Mouse (Mus musculus) neural tube, embryonic 12.5 days (tissue): ENCODE results near the gene Gm20388. TPM values are rescaled to one million over a fixed set of nuclear protein-coding genes. Genes with fewer than 3 reads are reported as not detected.

ENCODE experiments used
- ATAC-seq: fragments of 200-750 bp; cut with Nextera tagmentation; 2 replicates; pipeline ENCODE4 v1.8.0; 2017; ENCODE audit warnings: low read depth, mild to moderate bottlenecking, moderate TSS enrichment, moderate library complexity; ENCODE audit not compliant: low FRiP score
- H3K27ac ChIP-seq: fragments of 300-500 bp; sonication (generic); 2 replicates; pipeline ENCODE4 v1.5.1; 2016
- H3K27me3 ChIP-seq: fragments of 300-500 bp; sonication (generic); replicated peaks from 2 replicates; pipeline ENCODE4 v1.6.1; 2016; ENCODE audit warnings: mild to moderate bottlenecking
- H3K36me3 ChIP-seq: fragments of 300-500 bp; sonication (generic); 2 replicates; pipeline ENCODE4 v1.6.1; 2016; ENCODE audit warnings: mild to moderate bottlenecking
- H3K4me1 ChIP-seq: fragments of 300-500 bp; sonication (generic); 2 replicates; pipeline ENCODE4 v1.6.1; 2016
- H3K4me2 ChIP-seq: fragments of 300-500 bp; sonication (generic); replicated peaks from 2 replicates; pipeline ENCODE4 v1.6.1; 2016; ENCODE audit warnings: mild to moderate bottlenecking
- H3K4me3 ChIP-seq: fragments of 300-500 bp; sonication (generic); 2 replicates; pipeline ENCODE4 v1.5.1; 2016
- H3K9ac ChIP-seq: fragments of 300-500 bp; sonication (generic); 2 replicates; pipeline ENCODE4 v1.6.1; 2016; ENCODE audit warnings: mild to moderate bottlenecking
- H3K9me3 ChIP-seq: fragments of 300-500 bp; sonication (generic); 2 replicates; pipeline ENCODE4 v1.6.1; 2016; ENCODE audit warnings: mild to moderate bottlenecking
- WGBS: fragments of 180-500 bp; shearing (Covaris S2); methylation state at CpG from one replicate; pipeline ENCODE4 v1.1.7; 2016; 5-methylcytosine and 5-hydroxymethylcytosine counted together
- polyA plus RNA-seq: library from polyadenylated mRNA; unstranded; fragments of >200 nt; fragmentation: Nextera tagmentation; extraction: Ambion mirVana; gene quantifications from 2 replicates; pipeline ENCODE4 v1.2.1, GENCODE M21; 2016

Gm20388 gene
- polyA plus RNA-seq, 1 experiment from 2014 or later = not detected

DNA sequence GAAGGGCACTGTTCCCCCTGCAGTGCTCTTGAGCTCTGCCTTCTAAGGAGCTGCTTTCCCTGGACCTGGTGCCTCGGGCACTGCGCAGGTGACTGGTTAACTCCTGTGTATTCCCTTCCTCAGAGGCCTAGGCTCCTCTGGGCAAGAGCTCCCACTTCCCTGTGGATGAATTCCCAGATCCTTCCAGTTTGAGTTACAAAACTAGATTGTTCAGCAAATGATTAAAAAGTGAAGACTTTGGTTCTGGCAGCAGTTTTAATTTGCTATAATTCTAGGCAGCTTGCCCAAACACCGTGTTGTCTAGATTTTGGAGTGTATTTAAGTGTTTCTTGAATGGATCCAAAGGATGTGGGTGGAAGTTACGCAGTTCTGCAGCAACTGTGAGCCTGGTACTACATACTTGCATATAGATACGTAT, 4341.9 kb downstream of the Gm20388 start:
- H3K36me3 ChIP-seq = no peaks in the 10 kb centered on the region
- 94% methylated on average over 5 of the region's 5 CpGs for WGBS
- H3K4me3 ChIP-seq = no peak overlapping the region
- peaks cover 47% of the 10 kb centered on the region for H3K4me1 ChIP-seq
- H3K9me3 ChIP-seq = no peaks in the 10 kb centered on the region
- no peak for ATAC-seq
- no peaks in the 10 kb centered on the region for H3K27me3 ChIP-seq
- H3K9ac ChIP-seq = no peak overlapping the region
- H3K27ac ChIP-seq = no peak overlapping the region
- H3K4me2 ChIP-seq = no peak overlapping the region

DNA sequence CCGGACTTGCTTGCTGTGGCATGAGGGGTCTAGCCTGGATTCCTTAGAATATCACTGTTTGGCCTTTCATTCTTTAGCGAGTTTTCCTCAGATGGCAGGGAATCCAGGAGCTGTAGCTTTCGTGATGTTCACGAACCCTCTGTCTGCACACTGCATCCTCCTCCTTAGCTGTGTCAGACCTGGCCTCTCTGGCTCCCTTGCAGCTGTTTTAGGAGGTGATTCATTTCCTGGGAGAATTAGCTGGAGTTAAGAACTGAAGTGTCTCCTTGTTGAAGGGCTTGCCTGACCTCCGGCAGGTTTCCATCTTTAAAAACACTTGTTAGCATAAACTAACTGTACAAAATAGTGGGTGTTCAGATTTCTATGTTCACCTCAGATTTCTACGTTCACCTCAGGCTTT, 4343.3 kb downstream of the Gm20388 start:
- WGBS = 92% methylated on average over 6 of the region's 6 CpGs
- Histone ChIP-seq H3K27ac (no peak overlapping the region), H3K9ac (no peak overlapping the region), H3K27me3 (no peaks in the 10 kb centered on the region), H3K9me3 (no peaks in the 10 kb centered on the region), H3K36me3 (no peaks in the 10 kb centered on the region), H3K4me2 (no peak overlapping the region), H3K4me3 (no peak overlapping the region), H3K4me1 (peaks cover 45% of the 10 kb centered on the region)
- ATAC-seq = no peak

DNA sequence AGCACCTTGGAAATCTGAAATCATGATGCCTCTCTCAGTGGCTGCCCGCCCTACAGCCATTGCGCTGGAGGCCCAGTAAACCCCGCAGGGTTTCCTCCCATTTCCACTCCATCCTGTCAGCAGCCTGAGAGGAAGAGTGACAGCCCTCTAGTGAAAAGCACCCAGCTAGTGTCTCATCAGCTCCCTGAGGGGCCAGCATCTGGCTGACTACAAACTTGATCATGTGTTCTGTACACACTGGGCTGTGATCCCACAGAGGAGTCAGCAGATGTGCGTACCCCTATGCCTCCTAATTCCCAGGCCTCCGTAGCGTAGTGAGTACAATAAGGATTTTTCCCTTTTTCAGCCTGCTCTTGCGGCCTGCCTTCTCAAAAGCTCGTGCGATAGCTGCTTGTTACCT, 4346.2 kb downstream of the Gm20388 start:
- no peak overlapping the region for H3K27ac ChIP-seq
- 84% methylated on average over 9 of the region's 9 CpGs for WGBS
- H3K36me3 ChIP-seq = no peaks in the 10 kb centered on the region
- H3K4me1 ChIP-seq = peaks cover 41% of the 10 kb centered on the region
- H3K27me3 ChIP-seq = no peaks in the 10 kb centered on the region
- H3K9me3 ChIP-seq = no peaks in the 10 kb centered on the region
- H3K4me3 ChIP-seq = no peak overlapping the region
- ATAC-seq = no peak
- no peak overlapping the region for H3K4me2 ChIP-seq
- H3K9ac ChIP-seq = no peak overlapping the region

DNA sequence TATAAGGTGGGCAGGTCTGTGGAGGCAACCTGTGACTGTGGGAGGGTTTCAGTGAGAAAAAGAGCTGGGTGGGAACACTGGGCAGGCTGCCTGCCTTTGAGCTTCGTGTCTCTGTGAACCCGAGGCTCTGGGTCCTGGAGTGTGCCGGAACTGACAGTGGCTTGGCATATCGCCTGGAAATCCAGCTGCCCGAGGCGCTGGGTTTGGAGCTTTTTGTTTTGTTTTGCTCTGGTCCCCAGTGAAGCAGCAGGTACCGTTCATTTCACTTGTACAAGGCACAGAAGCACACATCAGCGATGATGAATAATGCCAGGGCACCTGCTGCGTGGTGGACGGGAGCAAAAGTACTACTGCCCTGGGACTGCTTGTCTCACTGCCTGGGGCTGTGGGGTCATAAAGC, 4346.7 kb downstream of the Gm20388 start:
- Histone ChIP-seq H3K4me1 (peaks cover 43% of the 10 kb centered on the region), H3K4me3 (no peak overlapping the region), H3K4me2 (no peak overlapping the region), H3K36me3 (no peaks in the 10 kb centered on the region), H3K27ac (no peak overlapping the region), H3K9ac (peak overlapping the region; percentile 17; the same call in 1 of the 2 replicates), H3K9me3 (no peaks in the 10 kb centered on the region), H3K27me3 (no peaks in the 10 kb centered on the region)
- WGBS = 51% methylated on average over 10 of the region's 10 CpGs
- ATAC-seq = 0 out of 2 replicates have a peak, but pooled peaks have one; percentile 50

DNA sequence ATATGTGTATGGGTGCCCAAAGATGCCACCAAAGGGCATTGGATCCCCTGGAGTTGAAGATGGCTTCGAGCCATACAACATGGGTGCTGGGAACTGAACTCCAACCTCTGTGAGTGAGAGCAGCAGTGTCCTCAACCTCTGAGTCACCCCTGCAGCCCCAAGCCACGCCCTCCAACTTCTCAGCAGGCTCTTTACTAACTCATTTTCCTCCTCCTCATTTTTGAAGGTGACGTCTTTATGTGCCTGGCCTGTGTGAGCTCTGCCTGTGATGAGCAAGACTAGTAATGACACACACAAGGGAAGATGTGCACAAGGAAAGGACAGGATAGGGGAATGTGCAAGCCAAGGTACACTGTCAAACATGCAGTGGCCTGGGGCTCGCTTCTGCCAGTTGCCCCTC, 4348.5 kb downstream of the Gm20388 start:
- H3K9me3 ChIP-seq = no peaks in the 10 kb centered on the region

DNA sequence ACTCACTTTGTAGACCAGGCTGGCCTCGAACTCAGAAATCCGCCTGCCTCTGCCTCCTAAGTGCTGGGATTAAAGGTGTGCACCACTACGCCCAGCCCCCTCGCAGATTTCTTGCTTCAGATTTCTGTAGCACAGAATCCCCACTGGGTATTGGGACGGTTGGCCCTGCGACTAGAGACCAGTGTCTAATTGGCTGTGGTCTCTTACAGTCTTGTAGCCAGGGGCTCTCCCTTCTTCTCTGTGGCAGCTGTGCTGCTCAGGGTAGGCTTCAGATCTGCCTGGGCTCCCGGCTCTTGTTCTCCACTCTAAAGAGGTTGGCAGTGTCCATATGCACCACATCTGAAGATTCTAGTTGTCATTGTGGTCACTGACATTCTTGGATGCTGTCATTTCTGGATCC, 4349.3 kb downstream of the Gm20388 start:
- H3K4me1 ChIP-seq = peaks cover 62% of the 10 kb centered on the region
- H3K9ac ChIP-seq = no peak overlapping the region
- H3K4me2 ChIP-seq = no peak overlapping the region
- 75% methylated on average over 7 of the region's 7 CpGs for WGBS
- H3K27me3 ChIP-seq = no peaks in the 10 kb centered on the region
- no peak overlapping the region for H3K27ac ChIP-seq
- no peaks in the 10 kb centered on the region for H3K9me3 ChIP-seq
- H3K4me3 ChIP-seq = no peak overlapping the region
- no peak for ATAC-seq
- no peaks in the 10 kb centered on the region for H3K36me3 ChIP-seq

More for the DNA sequence above, 4348.5 kb downstream of the Gm20388 start:
- Histone ChIP-seq H3K4me3 (no peak overlapping the region), H3K36me3 (no peaks in the 10 kb centered on the region), H3K27me3 (no peaks in the 10 kb centered on the region), H3K27ac (no peak overlapping the region), H3K4me1 (peaks cover 54% of the 10 kb centered on the region), H3K4me2 (no peak overlapping the region), H3K9ac (no peak overlapping the region)
- ATAC-seq = no peak
- 88% methylated on average over 4 of the region's 4 CpGs for WGBS

DNA sequence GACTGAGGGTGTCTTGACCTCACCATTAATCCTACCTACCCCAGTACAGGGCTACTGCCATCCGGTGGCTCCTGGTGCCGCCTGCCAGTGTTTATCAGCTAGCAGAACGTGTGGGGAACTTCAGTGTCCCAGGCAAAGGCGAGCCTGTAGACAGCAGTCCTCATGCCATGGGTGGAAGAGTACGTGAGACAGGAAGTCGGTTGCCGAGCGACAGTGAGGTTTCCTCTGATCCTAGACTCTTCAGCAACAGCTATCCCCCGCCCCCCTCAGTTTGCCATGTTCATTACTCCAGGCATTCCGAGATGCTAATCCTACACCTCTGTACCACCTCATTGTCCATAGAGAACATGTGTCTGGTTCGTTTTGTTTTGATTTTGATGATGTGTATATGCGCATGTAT, 4349.7 kb downstream of the Gm20388 start:
- Histone ChIP-seq H3K9me3 (no peaks in the 10 kb centered on the region), H3K9ac (no peak overlapping the region), H3K4me1 (peaks cover 66% of the 10 kb centered on the region), H3K4me2 (no peak overlapping the region), H3K36me3 (no peaks in the 10 kb centered on the region), H3K27ac (no peak overlapping the region), H3K27me3 (no peaks in the 10 kb centered on the region), H3K4me3 (no peak overlapping the region)
- WGBS = 74% methylated on average over 12 of the region's 12 CpGs
- ATAC-seq = no peak

DNA sequence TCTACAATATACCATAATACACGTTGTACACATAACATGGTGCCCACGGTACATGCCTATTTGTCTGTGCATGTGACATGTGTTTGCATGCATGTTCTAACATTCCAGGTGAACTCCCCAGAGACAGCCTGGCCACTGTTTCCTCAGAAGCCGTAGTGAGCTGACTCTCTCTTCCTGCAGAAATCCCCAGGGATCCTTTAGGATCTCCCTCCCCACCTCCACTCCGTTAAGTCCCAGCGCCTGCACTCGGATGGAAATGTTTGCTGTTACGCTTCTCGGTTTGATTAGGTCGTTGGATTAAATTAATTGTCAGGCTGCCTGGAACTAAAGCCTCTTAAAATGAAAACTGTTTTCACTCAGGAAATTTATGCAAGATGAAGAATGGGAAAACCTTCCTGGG, 4352.4 kb downstream of the Gm20388 start:
- no peak for ATAC-seq
- H3K9ac ChIP-seq = no peak overlapping the region
- H3K27me3 ChIP-seq = no peaks in the 10 kb centered on the region
- peak overlapping the region; percentile 54; the same call in 1 of the 2 replicates for H3K27ac ChIP-seq
- peaks cover 48% of the 10 kb centered on the region for H3K4me1 ChIP-seq
- no peak overlapping the region for H3K4me3 ChIP-seq
- H3K36me3 ChIP-seq = no peaks in the 10 kb centered on the region
- H3K9me3 ChIP-seq = no peaks in the 10 kb centered on the region
- no peak overlapping the region for H3K4me2 ChIP-seq
- 45% methylated on average over 9 of the region's 9 CpGs for WGBS

DNA sequence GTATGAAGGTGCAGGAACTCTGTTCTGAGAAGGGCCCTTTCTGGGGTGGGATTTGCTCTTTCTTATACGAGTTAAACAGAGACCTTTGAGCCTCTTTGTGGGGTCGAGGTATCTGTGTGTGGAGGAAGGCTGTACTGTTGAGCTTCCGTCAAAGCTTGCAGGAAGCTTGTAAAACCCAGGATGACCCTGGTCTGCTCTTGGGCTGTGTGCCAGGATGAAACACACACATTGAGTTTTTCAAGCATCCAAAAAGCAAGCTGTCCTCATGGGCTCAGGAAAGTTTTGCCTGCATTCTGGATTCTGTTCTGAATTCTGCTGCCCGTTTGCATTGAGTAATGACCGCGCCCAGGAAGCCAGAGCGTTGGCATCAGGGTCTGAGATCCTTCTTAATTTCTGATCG, 4353.4 kb downstream of the Gm20388 start:
- no peak overlapping the region for H3K4me2 ChIP-seq
- no peak overlapping the region for H3K27ac ChIP-seq
- no peak overlapping the region for H3K4me3 ChIP-seq
- 87% methylated on average over 8 of the region's 8 CpGs for WGBS
- no peaks in the 10 kb centered on the region for H3K9me3 ChIP-seq
- peaks cover 48% of the 10 kb centered on the region for H3K4me1 ChIP-seq
- no peaks in the 10 kb centered on the region for H3K27me3 ChIP-seq
- no peaks in the 10 kb centered on the region for H3K36me3 ChIP-seq
- no peak for ATAC-seq
- H3K9ac ChIP-seq = no peak overlapping the region

DNA sequence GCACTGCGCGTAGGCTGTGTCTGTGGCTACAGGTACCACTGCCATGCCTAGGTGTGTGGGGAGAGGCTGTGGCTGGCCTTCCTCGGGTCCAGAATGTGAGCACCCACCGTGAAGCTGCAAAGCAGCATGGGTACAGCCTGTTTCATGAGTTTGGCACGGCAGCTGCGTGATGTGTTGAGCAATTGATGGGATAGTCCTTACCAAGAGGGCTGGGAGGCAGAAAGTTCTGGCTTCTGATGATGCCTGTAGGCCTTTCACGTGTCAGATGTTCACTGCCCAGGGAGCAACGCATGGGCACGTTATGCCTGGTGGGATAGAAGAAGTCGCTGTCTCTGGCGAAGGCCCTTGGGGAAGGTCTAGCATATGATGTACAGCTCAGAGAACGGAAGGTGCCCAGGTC, 4354.0 kb downstream of the Gm20388 start:
- Histone ChIP-seq H3K4me1 (peaks cover 52% of the 10 kb centered on the region), H3K27me3 (no peaks in the 10 kb centered on the region), H3K27ac (no peak overlapping the region; the same call in 1 of the 2 replicates), H3K4me2 (no peak overlapping the region), H3K9me3 (no peaks in the 10 kb centered on the region), H3K4me3 (no peak overlapping the region), H3K9ac (no peak overlapping the region), H3K36me3 (no peaks in the 10 kb centered on the region)
- WGBS = 89% methylated on average over 12 of the region's 12 CpGs
- no peak for ATAC-seq

DNA sequence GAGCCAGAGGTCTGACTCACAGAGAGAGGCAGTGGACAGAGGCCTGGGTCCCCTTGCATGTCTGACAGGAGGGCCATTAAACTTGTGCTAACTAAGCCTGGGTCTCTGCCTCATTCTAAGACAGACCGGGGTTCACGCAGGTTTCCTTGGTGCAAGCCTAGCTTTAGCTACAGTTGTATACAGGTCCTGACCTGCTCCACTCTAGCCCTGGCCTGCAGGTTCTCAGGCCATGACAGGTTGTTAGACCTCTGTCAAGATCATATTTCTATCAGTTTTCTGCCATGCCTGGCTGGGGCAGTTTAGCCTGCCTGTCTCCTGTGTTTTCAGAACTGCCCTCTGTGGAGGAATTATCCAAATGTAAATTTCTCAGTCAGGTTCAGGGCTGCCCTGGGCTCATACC, 4354.5 kb downstream of the Gm20388 start:
- no peak for ATAC-seq
- no peaks in the 10 kb centered on the region for H3K36me3 ChIP-seq
- H3K27ac ChIP-seq = no peak overlapping the region; the same call in 1 of the 2 replicates
- H3K27me3 ChIP-seq = no peaks in the 10 kb centered on the region
- 96% methylated on average over 2 of the region's 2 CpGs for WGBS
- no peak overlapping the region for H3K4me2 ChIP-seq
- H3K9ac ChIP-seq = peak overlapping the region; percentile 26; the same call in 1 of the 2 replicates
- H3K9me3 ChIP-seq = no peaks in the 10 kb centered on the region
- H3K4me3 ChIP-seq = no peak overlapping the region
- H3K4me1 ChIP-seq = peaks cover 49% of the 10 kb centered on the region

DNA sequence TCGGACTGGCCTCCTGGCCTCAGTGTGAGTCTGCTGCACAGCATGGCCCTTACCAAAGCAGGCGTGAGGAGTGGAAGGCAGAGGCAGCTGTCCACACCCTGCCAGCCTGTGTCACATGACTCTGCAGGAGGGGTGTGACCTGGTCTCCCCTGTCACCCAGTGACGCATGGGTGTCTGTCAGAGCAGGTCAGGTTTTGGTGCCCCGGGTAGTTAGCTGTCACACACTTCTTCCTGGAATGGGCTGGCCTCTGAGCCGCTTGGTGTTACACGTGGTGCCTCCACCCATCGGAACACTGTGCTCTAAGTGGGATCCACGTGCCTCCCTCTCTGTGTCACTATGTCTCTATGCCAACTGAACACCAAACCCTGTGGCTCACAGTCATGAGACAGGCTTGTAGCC, 4355.2 kb downstream of the Gm20388 start:
- H3K4me3 ChIP-seq = no peak overlapping the region
- H3K36me3 ChIP-seq = no peaks in the 10 kb centered on the region
- H3K4me2 ChIP-seq = no peak overlapping the region
- H3K27ac ChIP-seq = no peak overlapping the region
- H3K9me3 ChIP-seq = no peaks in the 10 kb centered on the region
- H3K27me3 ChIP-seq = no peaks in the 10 kb centered on the region
- H3K9ac ChIP-seq = 0 out of 2 replicates have a peak overlapping the region, but pooled peaks have one; percentile 26
- ATAC-seq = no peak
- 80% methylated on average over 8 of the region's 8 CpGs for WGBS
- H3K4me1 ChIP-seq = peaks cover 46% of the 10 kb centered on the region

DNA sequence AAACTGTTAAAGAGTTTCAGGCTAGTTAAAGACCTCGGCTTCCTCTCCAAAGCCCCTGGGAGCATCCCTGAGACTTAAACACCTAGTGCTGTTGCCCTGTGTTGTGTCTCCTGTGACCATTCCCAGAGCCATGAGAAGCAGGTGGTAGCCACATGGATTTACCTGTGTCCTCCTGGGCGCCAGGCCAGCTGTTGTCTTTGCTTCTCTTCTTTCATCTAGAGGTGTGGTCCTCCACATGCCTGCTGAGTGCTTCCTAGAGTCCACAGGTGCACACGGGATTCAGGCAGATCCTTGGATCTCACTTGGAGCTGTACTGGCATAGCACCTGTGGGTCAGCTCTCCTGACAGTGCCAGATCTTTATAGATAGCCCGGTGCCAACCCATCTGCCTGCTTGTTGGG, 4356.6 kb downstream of the Gm20388 start:
- Histone ChIP-seq H3K27me3 (no peaks in the 10 kb centered on the region), H3K36me3 (no peaks in the 10 kb centered on the region), H3K4me1 (peaks cover 49% of the 10 kb centered on the region), H3K27ac (no peak overlapping the region), H3K4me2 (no peak overlapping the region), H3K9me3 (no peaks in the 10 kb centered on the region), H3K9ac (no peak overlapping the region), H3K4me3 (no peak overlapping the region)
- ATAC-seq = no peak
- WGBS = 93% methylated on average over 4 of the region's 4 CpGs
